Mouse (Mus musculus) granulocyte monocyte progenitor cell, adult 5-6 weeks (primary cell): ENCODE data around the gene Pnmal1. TPM values are rescaled to one million over a fixed set of nuclear protein-coding genes. Genes with fewer than 3 reads are reported as not detected.
"Not testable (repeated sequence)": the region's sequence is repeated elsewhere in the genome, so short reads cannot be mapped to it uniquely, and the experiment has no call there.

Experiments
- ATAC-seq: replicated peaks from 2 replicates; pipeline ENCODE4 v1.8.0; 2016; ENCODE audit warnings: mild to moderate bottlenecking, moderate TSS enrichment, inconsistent platforms; ENCODE audit not compliant: poor library complexity, severe bottlenecking
- total RNA-seq, 2 experiments: library from RNA; stranded (forward) in 1 of 2; stranded (reverse) in 1 of 2; fragments of 200-712, 200-1000 nt in 1 of 2; fragments of >200 nt in 1 of 2; fragmentation: Nextera tagmentation in 1 of 2; gene quantifications; 2 replicates each; pipeline ENCODE4 v1.2.3; 2014 to 2017

The Pnmal1 gene
- total RNA-seq, 2 experiments from 2014 or later, result not detected

GRCm38 (mm10) chr7:16949908-16950841, 9.3 kb upstream of the Pnmal1 start:
- peak; percentile 67 for ATAC-seq

- ATAC-seq, result peak; percentile 89
These were observed 8.4 kb upstream of the Pnmal1 start for GRCm38 (mm10) chr7:16950861-16951635.

- not testable (repeated sequence) for ATAC-seq
These were observed 5.7 kb upstream of the Pnmal1 start for GRCm38 (mm10) chr7:16953776-16954175.

- no peak for ATAC-seq
These were observed 3.8 kb upstream of the Pnmal1 start for GRCm38 (mm10) chr7:16955712-16956111.

GRCm38 (mm10) chr7:16956410-16957265, 2.8 kb upstream of the Pnmal1 start:
- no peak for ATAC-seq

GRCm38 (mm10) chr7:16961678-16962077, 2.2 kb downstream of the Pnmal1 start:
- no peak for ATAC-seq

- no peak; the same call in 1 of the 2 replicates for ATAC-seq
These were observed 8.9 kb downstream of the Pnmal1 start for GRCm38 (mm10) chr7:16968414-16968813.

GRCm38 (mm10) chr7:16971160-16971559, 11.7 kb downstream of the Pnmal1 start:
- ATAC-seq, result peak; percentile 32; the same call in 1 of the 2 replicates

GRCm38 (mm10) chr7:16974018-16974417, 14.5 kb downstream of the Pnmal1 start:
- peak; percentile 99 for ATAC-seq

GRCm38 (mm10) chr7:16976298-16976697, 16.8 kb downstream of the Pnmal1 start:
- ATAC-seq, result no peak

- ATAC-seq, result no peak
These were observed 18.7 kb downstream of the Pnmal1 start for GRCm38 (mm10) chr7:16978173-16978572.

GRCm38 (mm10) chr7:16978593-16978992, 19.1 kb downstream of the Pnmal1 start:
- ATAC-seq, result no peak

GRCm38 (mm10) chr7:16980348-16980747, 20.9 kb downstream of the Pnmal1 start:
- peak; percentile 52; the same call in 1 of the 2 replicates for ATAC-seq

GRCm38 (mm10) chr7:16982859-16983568, 23.5 kb downstream of the Pnmal1 start, which contains the start of gene Gm42372:
Gm42372 (plus strand) TSS chr7:16983086.
- ATAC-seq, result peak; percentile 78

GRCm38 (mm10) chr7:16987541-16988149, 28.2 kb downstream of the Pnmal1 start:
- no peak for ATAC-seq

- no peak for ATAC-seq
These were observed 28.9 kb downstream of the Pnmal1 start for GRCm38 (mm10) chr7:16988405-16988804.

- ATAC-seq, result peak; percentile 52
These were observed 30.7 kb downstream of the Pnmal1 start for GRCm38 (mm10) chr7:16990006-16990744.
